Mouse (Mus musculus) midbrain, embryonic 11.5 days (tissue): ENCODE results near the gene Tti1. TPM values are rescaled to one million over a fixed set of nuclear protein-coding genes. Genes with fewer than 3 reads are reported as not detected.

Experiments
- ATAC-seq: fragments of 200-750 bp; cut with Nextera tagmentation; 2 replicates; pipeline ENCODE4 v1.8.0; 2017; ENCODE audit warnings: moderate TSS enrichment, moderate library complexity; ENCODE audit not compliant: low FRiP score
- DNase-seq: peaks from one replicate; pipeline ENCODE4 v3.0.0; 2015; ENCODE audit warnings: low spot score; ENCODE audit errors: missing footprints
- H3K27ac ChIP-seq: fragments of 300-500 bp; sonication (generic); 2 replicates; pipeline ENCODE4 v1.5.1; 2014; ENCODE audit warnings: low read depth, low read length
- H3K27me3 ChIP-seq: fragments of 300-500 bp; sonication (generic); 2 replicates; pipeline ENCODE4 v1.6.1; 2014; ENCODE audit warnings: mild to moderate bottlenecking, low read length, moderate library complexity, mixed read lengths; ENCODE audit not compliant: control insufficient read depth, insufficient read depth
- H3K36me3 ChIP-seq: fragments of 300-500 bp; sonication (generic); 2 replicates; pipeline ENCODE4 v1.6.1; 2014; ENCODE audit warnings: mild to moderate bottlenecking, low read length, moderate library complexity, mixed read lengths; ENCODE audit not compliant: control insufficient read depth, insufficient read depth
- H3K4me1 ChIP-seq: fragments of 300-500 bp; sonication (generic); 2 replicates; pipeline ENCODE4 v1.6.1; 2014; ENCODE audit warnings: low read length; ENCODE audit not compliant: control insufficient read depth, insufficient read depth
- H3K4me2 ChIP-seq: fragments of 300-500 bp; sonication (generic); 2 replicates; pipeline ENCODE4 v1.6.1; 2014; ENCODE audit warnings: mild to moderate bottlenecking, moderate library complexity
- H3K4me3 ChIP-seq: fragments of 300-500 bp; sonication (generic); 2 replicates; pipeline ENCODE4 v1.5.1; 2014; ENCODE audit warnings: low read depth, low read length
- H3K9ac ChIP-seq: fragments of 300-500 bp; sonication (generic); 2 replicates; pipeline ENCODE4 v1.6.1; 2014; ENCODE audit warnings: low read length
- H3K9me3 ChIP-seq: fragments of 300-500 bp; sonication (generic); 2 replicates; pipeline ENCODE4 v1.6.1; 2016; ENCODE audit warnings: low read length; ENCODE audit not compliant: control insufficient read depth
- WGBS: fragments of 180-500 bp; shearing (Covaris S2); extraction: QIAGEN DNeasy Blood & Tissue Kit; methylation state at CpG from one replicate; pipeline ENCODE4 v1.1.7; 2014; 5-methylcytosine and 5-hydroxymethylcytosine counted together
- polyA plus RNA-seq: library from polyadenylated mRNA; unstranded; fragments of >200 nt; fragmentation: Nextera tagmentation; extraction: Ambion mirVana; gene quantifications from 2 replicates; pipeline ENCODE4 v1.2.1, GENCODE M21; 2014

Gene Tti1
- polyA plus RNA-seq, 1 experiment from 2014 or later: 30.3 TPM

DNA sequence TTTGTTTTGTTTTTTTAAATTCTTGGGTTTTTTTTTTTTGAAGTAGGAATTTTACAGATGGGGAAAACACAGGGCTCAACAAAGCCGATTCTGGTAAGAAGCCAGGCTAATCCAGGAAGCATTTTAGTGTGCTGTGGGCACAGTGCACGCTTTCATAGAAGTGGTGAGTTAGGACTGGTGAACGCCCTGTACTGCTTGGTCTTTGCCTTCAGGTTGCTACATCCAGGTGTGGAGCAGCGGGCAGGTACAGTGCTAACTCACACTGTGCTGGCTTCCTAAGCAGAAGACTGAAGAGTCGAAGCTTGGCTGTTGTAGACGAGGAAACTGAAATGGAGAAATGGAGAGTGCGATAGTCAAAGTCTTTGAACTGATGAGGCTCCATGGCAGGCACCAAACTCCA is 1.8 kb upstream of the Tti1 start:
- H3K27ac ChIP-seq: no peak overlapping the region
- H3K9ac ChIP-seq: peak overlapping the region; percentile 77; the same call in 1 of the 2 replicates

GRCm38 (mm10) chr2:158027855-158028353 is 329 bp downstream of the Tti1 start:
- no peak; the same call in 1 of the 2 replicates for ATAC-seq

More for the DNA sequence above, 1.8 kb upstream of the Tti1 start:
- Histone ChIP-seq H3K27me3 (no peaks in the 10 kb centered on the region), H3K4me3 (peak overlapping the region; percentile 62), H3K4me1 (peaks cover 26% of the 10 kb centered on the region), H3K9me3 (no peaks in the 10 kb centered on the region), H3K4me2 (peak overlapping the region; percentile 67), H3K36me3 (no peaks in the 10 kb centered on the region)
- WGBS: 86% methylated on average over 7 of the region's 7 CpGs
- DNase-seq (no peak), ATAC-seq (no peak)

DNA sequence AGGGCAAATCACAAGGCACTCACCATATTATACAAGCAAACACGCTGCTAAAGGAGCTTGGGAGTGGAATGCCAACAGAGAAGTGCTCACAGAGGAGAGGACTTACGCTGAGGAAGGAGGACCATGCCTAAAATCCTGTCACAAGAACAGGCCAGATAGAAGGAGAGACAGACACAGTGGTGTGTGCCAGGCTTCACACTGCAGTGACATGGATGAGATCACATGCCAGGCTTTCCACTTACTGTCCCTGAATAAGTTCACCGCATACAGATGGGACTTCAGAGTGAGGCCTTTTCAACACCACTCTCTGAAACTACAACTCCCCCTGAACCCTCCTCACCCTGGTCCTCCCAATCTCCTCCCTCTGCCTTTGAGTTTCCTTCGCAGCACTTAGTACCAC is 10.9 kb downstream of the Tti1 start:
- Histone ChIP-seq H3K4me1 (no peaks in the 10 kb centered on the region), H3K9me3 (no peaks in the 10 kb centered on the region), H3K4me2 (no peak overlapping the region), H3K27me3 (no peaks in the 10 kb centered on the region), H3K36me3 (no peaks in the 10 kb centered on the region), H3K9ac (no peak overlapping the region), H3K27ac (no peak overlapping the region), H3K4me3 (no peak overlapping the region)
- 93% methylated on average over 4 of the region's 4 CpGs for WGBS
- DNase-seq: no peak
- no peak for ATAC-seq

More at GRCm38 (mm10) chr2:158027855-158028353, 329 bp downstream of the Tti1 start:
- peaks cover 26% of the 10 kb centered on the region for H3K4me1 ChIP-seq
- no peaks in the 10 kb centered on the region for H3K27me3 ChIP-seq
- H3K36me3 ChIP-seq: no peaks in the 10 kb centered on the region
- peak overlapping the region; percentile 85 for H3K27ac ChIP-seq
- peak overlapping the region; percentile 62 for H3K4me3 ChIP-seq
- peak overlapping the region; percentile 77 for H3K9ac ChIP-seq
- 3% methylated on average over 16 of the region's 16 CpGs for WGBS
- peak; percentile 88 for DNase-seq
- peak overlapping the region; percentile 67 for H3K4me2 ChIP-seq
- H3K9me3 ChIP-seq: no peaks in the 10 kb centered on the region

GRCm38 (mm10) chr2:158012608-158013007 is 15.6 kb downstream of the Tti1 start:
- Histone ChIP-seq H3K4me2 (no peak overlapping the region), H3K36me3 (peaks cover 7% of the 10 kb centered on the region; the same call in 1 of the 2 replicates), H3K4me1 (no peaks in the 10 kb centered on the region), H3K4me3 (no peak overlapping the region), H3K9ac (no peak overlapping the region), H3K9me3 (no peaks in the 10 kb centered on the region), H3K27me3 (no peaks in the 10 kb centered on the region), H3K27ac (no peak overlapping the region)
- DNase-seq: no peak
- WGBS: 95% methylated on average over 3 of the region's 3 CpGs
- no peak for ATAC-seq

DNA sequence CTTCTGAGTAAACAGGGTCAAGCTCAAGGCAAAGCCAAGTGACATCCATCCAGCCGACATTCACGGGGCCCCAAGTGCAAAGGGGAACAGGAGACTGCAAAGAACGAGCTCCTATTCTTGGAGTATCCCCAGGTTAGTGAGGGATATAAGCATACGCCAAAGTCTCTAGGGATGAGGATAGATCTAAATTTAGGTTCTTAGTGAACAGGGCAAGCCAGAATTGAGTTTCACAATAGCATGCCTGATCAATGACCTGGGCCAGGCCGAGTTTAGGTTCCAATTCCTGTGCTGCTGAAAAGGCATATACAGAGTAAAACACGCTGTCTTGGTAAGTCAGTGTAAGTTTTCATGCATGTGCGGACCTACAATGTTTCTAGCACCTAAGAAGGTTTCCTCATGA is 18.9 kb downstream of the Tti1 start:
- Histone ChIP-seq H3K9me3 (no peaks in the 10 kb centered on the region), H3K27me3 (no peaks in the 10 kb centered on the region), H3K27ac (no peak overlapping the region), H3K4me1 (no peaks in the 10 kb centered on the region), H3K4me2 (no peak overlapping the region), H3K9ac (no peak overlapping the region), H3K36me3 (peaks cover 7% of the 10 kb centered on the region; the same call in 1 of the 2 replicates), H3K4me3 (no peak overlapping the region)
- ATAC-seq: no peak
- WGBS: 87% methylated on average over 7 of the region's 7 CpGs
- DNase-seq: no peak

DNA sequence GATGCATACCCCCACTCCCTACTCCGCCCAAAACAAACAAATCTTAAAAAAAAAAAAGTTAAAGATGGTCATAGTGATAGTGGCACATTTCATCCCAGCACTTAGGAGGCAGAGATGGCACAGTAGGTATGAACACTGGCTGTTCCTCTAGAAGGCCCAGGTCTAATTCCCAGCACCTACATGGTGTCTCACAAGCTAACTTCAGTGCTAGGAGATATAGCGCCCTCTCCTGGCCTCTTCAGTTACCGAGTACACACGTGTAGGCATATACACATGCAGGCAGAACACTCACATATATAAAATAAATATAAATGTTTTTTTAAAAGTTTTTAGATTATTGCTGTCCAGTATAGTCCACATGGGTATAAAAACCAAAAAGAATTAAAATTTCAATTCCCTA is 22.6 kb downstream of the Tti1 start:
- ATAC-seq (no peak), DNase-seq (no peak)
- WGBS: 93% methylated on average over 4 of the region's 4 CpGs
- no peak overlapping the region for H3K4me3 ChIP-seq
- H3K9ac ChIP-seq: no peak overlapping the region
- no peak overlapping the region for H3K4me2 ChIP-seq
- peaks cover 7% of the 10 kb centered on the region; the same call in 1 of the 2 replicates for H3K36me3 ChIP-seq
- H3K4me1 ChIP-seq: no peaks in the 10 kb centered on the region
- no peaks in the 10 kb centered on the region for H3K27me3 ChIP-seq
- no peaks in the 10 kb centered on the region for H3K9me3 ChIP-seq
- no peak overlapping the region for H3K27ac ChIP-seq

GRCm38 (mm10) chr2:158004620-158005019 is 23.6 kb downstream of the Tti1 start:
- Histone ChIP-seq H3K36me3 (peaks cover 7% of the 10 kb centered on the region; the same call in 1 of the 2 replicates), H3K4me3 (no peak overlapping the region), H3K4me1 (no peaks in the 10 kb centered on the region), H3K27me3 (no peaks in the 10 kb centered on the region), H3K9ac (no peak overlapping the region), H3K9me3 (no peaks in the 10 kb centered on the region), H3K27ac (no peak overlapping the region), H3K4me2 (no peak overlapping the region)
- DNase-seq (no peak), ATAC-seq (no peak)
- 92% methylated on average over 6 of the region's 6 CpGs for WGBS

- no peak for ATAC-seq
- H3K9ac ChIP-seq: no peak overlapping the region
- no peaks in the 10 kb centered on the region for H3K27me3 ChIP-seq
- H3K4me2 ChIP-seq: no peak overlapping the region
- no peaks in the 10 kb centered on the region for H3K4me1 ChIP-seq
- no peak overlapping the region for H3K4me3 ChIP-seq
- H3K36me3 ChIP-seq: no peaks in the 10 kb centered on the region
- H3K27ac ChIP-seq: no peak overlapping the region
- no peak for DNase-seq
- H3K9me3 ChIP-seq: no peaks in the 10 kb centered on the region
- 87% methylated on average over 3 of the region's 3 CpGs for WGBS
Observed at GRCm38 (mm10) chr2:157998817-157999216, 29.4 kb downstream of the Tti1 start.

- Histone ChIP-seq H3K9ac (no peak overlapping the region), H3K36me3 (0 out of 2 replicates have a peak, but pooled peaks cover 2% of the 10 kb centered on the region), H3K27me3 (no peaks in the 10 kb centered on the region), H3K9me3 (no peaks in the 10 kb centered on the region), H3K27ac (no peak overlapping the region), H3K4me1 (no peaks in the 10 kb centered on the region), H3K4me3 (no peak overlapping the region), H3K4me2 (no peak overlapping the region)
- DNase-seq (no peak), ATAC-seq (no peak)
- WGBS: 94% methylated on average over 4 of the region's 4 CpGs
Observed at GRCm38 (mm10) chr2:157992501-157992900, 35.7 kb downstream of the Tti1 start.
